Mouse (Mus musculus) embryonic stem cell, embryonic (primary cell): ENCODE measurements around the gene Spats1.

ENCODE experiments used
- CTCF ChIA-PET, 4 experiments: fragments of 300-600 bp in 2 of 4; fragments of 350-600 bp in 2 of 4; sonication (Branson Sonifier 250); formaldehyde crosslinking; loops; one replicate each; lab custom pipeline; 2022; ENCODE audit warnings: inconsistent platforms in 2 of 4; lab: Charles Lee
- POLR2A ChIA-PET, 4 experiments: fragments of 300-600 bp in 2 of 4; fragments of 350-600 bp in 2 of 4; sonication (Branson Sonifier 250); formaldehyde crosslinking; loops; one replicate each; lab custom pipeline; 2022; ENCODE audit warnings: antibody characterized with exemption in 4 of 4, inconsistent platforms in 1 of 4; lab: Charles Lee

Spats1 gene

DNA sequence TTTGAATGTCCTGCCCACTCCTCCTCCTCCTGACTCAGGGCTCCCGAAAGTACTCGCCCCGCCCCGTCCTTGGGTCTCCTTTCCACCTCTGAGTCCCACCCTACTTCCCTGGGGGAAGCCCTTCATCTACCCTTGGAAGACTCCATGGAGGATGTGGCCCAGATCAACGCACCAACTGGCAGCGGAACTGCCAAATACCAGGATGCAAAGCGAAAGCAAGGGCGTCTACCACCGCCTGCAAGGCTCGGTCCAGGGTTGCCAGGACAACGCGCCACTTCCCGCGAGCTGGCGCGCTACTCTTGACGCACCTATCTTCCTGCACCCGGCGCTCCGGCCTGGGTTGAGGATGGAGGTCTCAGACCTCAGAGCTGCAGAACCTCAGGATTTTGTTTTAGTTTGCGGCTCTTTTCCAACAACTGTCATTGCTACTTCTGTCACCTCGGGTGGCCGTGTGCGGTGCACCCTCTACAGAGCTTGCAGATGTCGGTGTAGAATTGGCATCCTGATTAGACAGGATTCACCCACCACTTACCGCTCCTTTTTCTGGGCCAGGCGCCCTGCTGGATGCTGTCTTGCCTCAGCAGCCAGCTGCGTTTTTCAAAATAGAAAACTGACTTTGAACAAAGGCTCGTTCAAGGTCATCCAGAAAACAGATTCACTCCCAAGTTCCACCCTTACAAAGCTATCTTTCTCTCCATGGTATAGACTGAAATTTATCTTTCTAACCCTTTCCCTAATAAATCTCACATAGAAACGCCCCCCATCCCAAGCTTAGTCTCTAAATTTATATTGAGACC lies at the start of gene Spats1:
TSS of gene Spats1 (minus strand) at position 747 of the 797 bp plus-strand sequence.
- ChIA-PET POLR2A (interaction anchor here (0.6 to 13.8 kb wide), 46 partner anchors 11 to 155 kb away, joined by 3 to 195 read pairs (median 5); partner anchors contain the start of genes Aars2 (in 4 of the 4), Cdc5l (in 3 of the 4), Hsp90ab1 (in 3 of the 4) and Tmem151b (in 2 of the 4)), CTCF (interaction anchor here (0.6 to 4.8 kb wide), 25 partner anchors 10 to 266 kb away, joined by 3 to 29 read pairs (median 4); partner anchors contain the start of genes Slc35b2 (in 2 of the 4), Aars2 (in 1 of the 4), Cdc5l (in 1 of the 4) and Tmem151b (in 1 of the 4))

- ChIA-PET CTCF (interaction anchor here in 2 of 4 experiments (2.9 to 3.4 kb wide), 2 partner anchors 8 to 17 kb away, joined by 12 to 13 read pairs; partner anchors contain the start of gene Aars2 (in 1 of the 2)), POLR2A (interaction anchor here in 2 of 4 experiments (0.8 to 10.6 kb wide), 11 partner anchors 8 to 44 kb away, joined by 3 to 80 read pairs (median 11); partner anchors contain the start of genes Aars2 (in 2 of the 2) and Slc35b2 (in 1 of the 2))
Observed at GRCm38 (mm10) chr17:45524961-45525360, 49.7 kb upstream of the Spats1 start.

DNA sequence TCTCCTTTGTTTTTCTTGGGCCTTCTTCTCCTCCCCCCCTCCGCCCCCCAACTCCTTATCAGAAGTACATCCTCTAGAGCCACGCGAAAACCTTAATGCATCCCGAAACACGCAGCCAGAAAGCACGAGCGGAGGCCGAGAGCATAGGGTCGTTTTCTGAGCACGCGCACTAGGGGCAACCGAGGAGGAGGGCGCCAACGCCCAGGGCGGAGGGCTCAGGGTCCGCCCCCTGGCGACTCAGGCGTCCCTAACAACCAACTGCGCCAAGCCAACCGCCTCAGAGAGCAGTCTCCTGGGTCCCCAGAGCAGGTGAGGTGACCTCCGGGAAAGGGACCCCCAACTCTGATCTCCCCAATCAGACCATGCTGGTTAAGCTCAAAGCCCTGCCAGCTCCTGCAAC lies 48.0 kb upstream of the Spats1 start, which contains the start of gene Tcte1:
TSS of gene Tcte1 (plus strand) at position 172 of the 400 bp plus-strand sequence.
- ChIA-PET CTCF (interaction anchor here (0.5 to 3.4 kb wide), 14 partner anchors 9 to 140 kb away, joined by 3 to 13 read pairs (median 4); partner anchors contain the start of genes Aars2 (in 3 of the 4) and Nfkbie (in 1 of the 4)), POLR2A (interaction anchor here (0.8 to 10.6 kb wide), 30 partner anchors 9 to 129 kb away, joined by 3 to 91 read pairs (median 4); partner anchors contain the start of genes Aars2 (in 3 of the 4), Cdc5l (in 1 of the 4), Hsp90ab1 (in 1 of the 4) and Nfkbie (in 1 of the 4))

GRCm38 (mm10) chr17:45520136-45520535 lies 44.9 kb upstream of the Spats1 start:
- POLR2A ChIA-PET = interaction anchor here in 3 of 4 experiments (0.6 to 10.6 kb wide), 12 partner anchors 13 to 65 kb away, joined by 3 to 91 read pairs (median 4); partner anchors contain the start of genes Aars2 (in 2 of the 3) and Slc35b2 (in 1 of the 3)
- CTCF ChIA-PET = interaction anchor here in 1 of 4 experiments (0.9 to 2.0 kb wide), 5 partner anchors 14 to 58 kb away, joined by 4 to 7 read pairs (median 4); partner anchors contain the start of genes Aars2 and Nfkbie

GRCm38 (mm10) chr17:45518766-45519475 lies 43.7 kb upstream of the Spats1 start:
- POLR2A ChIA-PET = interaction anchor here in 3 of 4 experiments (0.7 to 10.6 kb wide), 29 partner anchors 7 to 258 kb away, joined by 3 to 91 read pairs (median 4); partner anchors contain the start of genes Aars2 (in 2 of the 3), Nfkbie (in 1 of the 3), Slc29a1 (in 1 of the 3) and Slc35b2 (in 1 of the 3)
- CTCF ChIA-PET = interaction anchor here (0.6 to 5.6 kb wide), 10 partner anchors 10 to 144 kb away, joined by 3 to 41 read pairs (median 4); partner anchors contain the start of genes Aars2 (in 2 of the 4) and Tmem151b (in 1 of the 4)

GRCm38 (mm10) chr17:45517549-45518215 lies 42.5 kb upstream of the Spats1 start:
- ChIA-PET POLR2A (interaction anchor here in 3 of 4 experiments (0.6 to 10.6 kb wide), 22 partner anchors 9 to 82 kb away, joined by 3 to 91 read pairs (median 4); partner anchors contain the start of genes Aars2 (in 2 of the 3), Slc29a1 (in 1 of the 3) and Tmem151b (in 1 of the 3)), CTCF (interaction anchor here (0.6 to 5.6 kb wide), 28 partner anchors 9 to 822 kb away, joined by 3 to 41 read pairs (median 6); partner anchors contain the start of genes Tmem151b (in 2 of the 4), Aars2 (in 1 of the 4), Slc35b2 (in 1 of the 4) and Spats1 (in 1 of the 4))

DNA sequence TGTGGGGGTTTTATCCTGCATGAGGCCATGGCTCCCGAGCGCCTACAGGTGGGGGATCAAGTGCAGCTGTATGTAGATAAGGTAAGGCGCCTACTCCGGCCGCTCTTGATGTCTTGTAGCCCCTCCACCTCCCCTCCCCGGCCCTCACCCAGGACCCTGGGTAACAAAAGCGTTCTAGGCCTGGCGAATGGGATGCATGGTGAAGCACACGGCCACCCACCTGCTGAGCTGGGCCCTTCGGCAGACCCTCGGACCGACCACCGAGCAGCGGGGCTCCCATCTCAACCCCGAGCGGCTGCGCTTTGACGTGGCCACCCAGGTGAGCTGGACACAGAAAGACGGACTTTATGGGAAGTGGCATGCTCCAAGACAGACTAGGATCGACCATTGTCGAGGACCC lies 41.9 kb upstream of the Spats1 start:
- POLR2A ChIA-PET = interaction anchor here (0.6 to 10.6 kb wide), 26 partner anchors 9 to 82 kb away, joined by 3 to 91 read pairs (median 5); partner anchors contain the start of genes Aars2 (in 2 of the 4), Hsp90ab1 (in 2 of the 4), Nfkbie (in 1 of the 4) and Slc29a1 (in 1 of the 4)
- CTCF ChIA-PET = interaction anchor here (0.6 to 5.6 kb wide), 45 partner anchors 9 to 168 kb away, joined by 3 to 52 read pairs (median 6); partner anchors contain the start of genes Aars2 (in 3 of the 4), Spats1 (in 2 of the 4), Tmem151b (in 2 of the 4) and Slc35b2 (in 1 of the 4)

GRCm38 (mm10) chr17:45516488-45516887 lies 41.3 kb upstream of the Spats1 start:
- ChIA-PET CTCF (interaction anchor here (0.5 to 5.6 kb wide), 66 partner anchors 9 to 1603 kb away, joined by 3 to 52 read pairs (median 4); partner anchors contain the start of genes Aars2 (in 4 of the 4), Tmem151b (in 3 of the 4), Nfkbie (in 2 of the 4) and Slc35b2 (in 2 of the 4)), POLR2A (interaction anchor here (0.5 to 10.6 kb wide), 39 partner anchors 9 to 644 kb away, joined by 3 to 91 read pairs (median 5); partner anchors contain the start of genes Aars2 (in 4 of the 4), Hsp90ab1 (in 3 of the 4), Cdc5l (in 1 of the 4) and Gtpbp2 (in 1 of the 4))

- ChIA-PET CTCF (interaction anchor here (0.5 to 5.6 kb wide), 64 partner anchors 9 to 454 kb away, joined by 3 to 52 read pairs (median 4); partner anchors contain the start of genes Aars2 (in 4 of the 4), Tmem151b (in 3 of the 4), Nfkbie (in 2 of the 4) and Slc35b2 (in 2 of the 4)), POLR2A (interaction anchor here (0.5 to 10.6 kb wide), 49 partner anchors 8 to 644 kb away, joined by 3 to 91 read pairs (median 5); partner anchors contain the start of genes Aars2 (in 4 of the 4), Hsp90ab1 (in 3 of the 4), Tmem151b (in 2 of the 4) and Cdc5l (in 1 of the 4))
Observed at GRCm38 (mm10) chr17:45515806-45516205, 40.6 kb upstream of the Spats1 start.

GRCm38 (mm10) chr17:45515204-45515726 lies 40.0 kb upstream of the Spats1 start:
- ChIA-PET POLR2A (interaction anchor here (0.6 to 10.6 kb wide), 34 partner anchors 8 to 159 kb away, joined by 3 to 91 read pairs (median 4); partner anchors contain the start of genes Aars2 (in 4 of the 4), Hsp90ab1 (in 1 of the 4), Nfkbie (in 1 of the 4) and Slc35b2 (in 1 of the 4)), CTCF (interaction anchor here in 3 of 4 experiments (0.6 to 5.6 kb wide), 26 partner anchors 8 to 455 kb away, joined by 3 to 52 read pairs (median 6); partner anchors contain the start of genes Aars2 (in 3 of the 3), Cdc5l (in 1 of the 3), Nfkbie (in 1 of the 3) and Slc35b2 (in 1 of the 3))

GRCm38 (mm10) chr17:45511757-45512156 lies 36.5 kb upstream of the Spats1 start:
- ChIA-PET CTCF (no interaction called here), POLR2A (interaction anchor here in 3 of 4 experiments (0.7 to 1.7 kb wide), 10 partner anchors 13 to 73 kb away, joined by 3 to 6 read pairs (median 3); partner anchors contain the start of gene Spats1 (in 2 of the 3))

DNA sequence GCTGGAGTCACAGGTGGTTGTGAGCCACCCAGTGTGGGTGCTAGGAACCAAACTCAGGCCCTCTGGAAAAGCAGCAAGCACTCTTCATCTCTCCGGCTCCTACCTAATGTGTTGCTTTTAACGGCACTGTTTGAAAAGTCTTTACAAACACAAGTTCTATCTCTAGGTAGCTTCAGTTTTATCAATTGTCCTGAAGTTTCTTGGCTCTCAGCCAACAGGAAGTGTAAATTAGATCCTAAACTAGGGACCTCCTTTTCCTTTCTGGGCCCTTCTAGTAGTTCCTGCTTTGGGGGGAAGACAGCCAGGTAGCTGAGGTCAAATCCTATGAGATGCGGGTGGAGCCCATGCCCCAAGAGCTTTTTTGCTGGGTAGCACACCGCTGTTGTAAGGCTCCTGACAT lies 35.7 kb upstream of the Spats1 start:
- ChIA-PET CTCF (no interaction called here), POLR2A (interaction anchor here in 3 of 4 experiments (0.5 to 1.7 kb wide), 11 partner anchors 14 to 74 kb away, joined by 3 to 7 read pairs (median 3); partner anchors contain the start of genes Slc35b2 (in 1 of the 3) and Tmem151b (in 1 of the 3))

DNA sequence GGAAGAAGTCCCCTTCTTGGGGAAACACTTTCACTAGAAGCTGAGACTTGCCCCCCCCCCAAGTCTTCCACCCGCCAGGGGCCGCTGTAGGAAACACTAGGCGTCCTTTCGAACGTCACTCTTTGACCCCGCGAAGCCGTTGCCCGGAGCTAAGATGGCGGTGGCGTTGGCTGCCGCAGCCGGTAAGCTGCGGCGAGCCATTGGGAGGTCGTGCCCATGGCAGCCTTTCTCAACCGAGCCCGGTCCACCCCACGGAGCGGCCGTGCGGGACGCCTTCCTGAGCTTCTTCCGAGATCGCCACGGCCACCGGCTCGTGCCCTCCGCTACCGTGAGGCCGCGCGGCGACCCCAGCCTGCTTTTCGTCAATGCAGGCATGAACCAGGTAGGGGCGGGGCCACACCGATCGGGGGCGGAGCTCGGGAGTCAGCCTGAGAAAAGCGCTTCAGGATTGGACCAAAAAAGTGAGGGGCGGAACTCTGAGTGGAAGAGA lies 31.5 kb upstream of the Spats1 start, which contains the start of gene Aars2:
TSS of gene Aars2 (plus strand) at position 142 of the 490 bp plus-strand sequence.
- CTCF ChIA-PET = interaction anchor here (0.5 to 3.4 kb wide), 87 partner anchors 8 to 1265 kb away, joined by 3 to 52 read pairs (median 5); partner anchors contain the start of genes Tcte1 (in 3 of the 4), Slc35b2 (in 2 of the 4), Mymx (in 1 of the 4) and Nfkbie (in 1 of the 4)
- POLR2A ChIA-PET = interaction anchor here (0.5 to 4.5 kb wide), 100 partner anchors 8 to 1198 kb away, joined by 3 to 91 read pairs (median 4); partner anchors contain the start of genes Hsp90ab1 (in 4 of the 4), Slc35b2 (in 3 of the 4), Spats1 (in 3 of the 4) and Tcte1 (in 3 of the 4)

DNA sequence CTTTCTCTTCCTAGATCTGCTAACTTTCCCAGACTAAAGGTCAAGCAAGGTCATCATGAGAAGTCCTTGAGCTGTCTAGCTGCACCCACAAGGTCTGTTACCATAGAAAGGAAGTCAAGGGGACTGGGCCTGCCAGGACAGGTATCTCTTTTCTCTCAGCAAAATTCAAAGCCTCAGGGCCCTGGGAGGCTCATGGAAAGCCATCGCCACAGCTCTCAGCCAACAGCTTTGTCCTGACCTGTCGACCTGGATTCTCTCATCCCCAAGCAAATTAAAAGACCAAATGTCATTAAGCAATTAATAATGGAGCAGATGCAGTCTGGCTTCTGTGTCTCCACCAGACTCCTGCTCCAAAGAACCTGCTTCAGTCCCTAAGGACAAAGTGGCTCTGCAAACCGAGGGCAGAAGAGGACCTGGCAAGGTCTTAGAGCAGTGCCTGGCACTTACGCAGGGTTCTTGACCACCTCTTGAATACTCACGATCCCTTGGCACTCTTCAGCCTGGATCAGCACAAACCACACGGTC lies 30.8 kb upstream of the Spats1 start:
- ChIA-PET CTCF (interaction anchor here (0.6 to 3.4 kb wide), 48 partner anchors 9 to 335 kb away, joined by 3 to 52 read pairs (median 5); partner anchors contain the start of genes Nfkbie (in 1 of the 4), Slc35b2 (in 1 of the 4) and Tcte1 (in 1 of the 4)), POLR2A (interaction anchor here (0.6 to 4.5 kb wide), 60 partner anchors 10 to 654 kb away, joined by 3 to 91 read pairs (median 6); partner anchors contain the start of genes Hsp90ab1 (in 4 of the 4), Spats1 (in 3 of the 4), Tcte1 (in 3 of the 4) and Nfkbie (in 2 of the 4))
